Mouse (Mus musculus) gastrocnemius, postnatal 4 days (tissue): ENCODE measurements around the gene Brd1. TPM values are rescaled to one million over a fixed set of nuclear protein-coding genes. Genes with fewer than 3 reads are reported as not detected.
"Not testable (repeated sequence)": the region's sequence is repeated elsewhere in the genome, so short reads cannot be mapped to it uniquely, and the experiment has no call there.

Source experiments
- DNase-seq, 2 experiments: peaks; one replicate each; pipeline ENCODE4 v3.0.0; 2021 to 2022; ENCODE audit warnings: low spot score in 2 of 2, mixed read lengths in 2 of 2
- total RNA-seq, 2 experiments: library from RNA; stranded (reverse); gene quantifications; 2 replicates each; pipeline ENCODE4 v1.2.3; 2021

The Brd1 gene
- total RNA-seq, 2 experiments from 2014 or later = 39.5 to 44.5 TPM

- DNase-seq = no peak
Measured at GRCm38 (mm10) chr15:88732405-88733020, 1.5 kb downstream of the Brd1 start.

GRCm38 (mm10) chr15:88730717-88731116 lies 3.3 kb downstream of the Brd1 start:
- no peak for DNase-seq

GRCm38 (mm10) chr15:88727204-88727603 lies 6.8 kb downstream of the Brd1 start:
- no peak for DNase-seq

GRCm38 (mm10) chr15:88725036-88725435 lies 9.0 kb downstream of the Brd1 start:
- no peak for DNase-seq

GRCm38 (mm10) chr15:88724311-88724710 lies 9.7 kb downstream of the Brd1 start:
- no peak for DNase-seq

GRCm38 (mm10) chr15:88723205-88723604 lies 10.8 kb downstream of the Brd1 start:
- DNase-seq = no peak

- DNase-seq = no peak
Measured at GRCm38 (mm10) chr15:88717239-88717638, 16.8 kb downstream of the Brd1 start.

GRCm38 (mm10) chr15:88716350-88716749 lies 17.7 kb downstream of the Brd1 start:
- no peak for DNase-seq

GRCm38 (mm10) chr15:88714021-88714589 lies 19.9 kb downstream of the Brd1 start:
- no peak for DNase-seq

- no peak for DNase-seq
Measured at GRCm38 (mm10) chr15:88712501-88712900, 21.5 kb downstream of the Brd1 start.

GRCm38 (mm10) chr15:88709878-88710277 lies 24.2 kb downstream of the Brd1 start:
- no peak for DNase-seq

GRCm38 (mm10) chr15:88708657-88709511 lies 25.1 kb downstream of the Brd1 start:
- DNase-seq = no peak

GRCm38 (mm10) chr15:88708204-88708603 lies 25.8 kb downstream of the Brd1 start:
- DNase-seq = no peak

- DNase-seq = not testable (repeated sequence)
Measured at GRCm38 (mm10) chr15:88706987-88707386, 27.0 kb downstream of the Brd1 start.

- no peak for DNase-seq
Measured at GRCm38 (mm10) chr15:88706320-88706719, 27.7 kb downstream of the Brd1 start.

GRCm38 (mm10) chr15:88704284-88704683 lies 29.7 kb downstream of the Brd1 start:
- DNase-seq = no peak

- no peak for DNase-seq
Measured at GRCm38 (mm10) chr15:88702501-88702900, 31.5 kb downstream of the Brd1 start.

- DNase-seq = no peak
Measured at GRCm38 (mm10) chr15:88700759-88701158, 33.3 kb downstream of the Brd1 start.

GRCm38 (mm10) chr15:88699508-88699907 lies 34.5 kb downstream of the Brd1 start:
- no peak for DNase-seq

GRCm38 (mm10) chr15:88697586-88697985 lies 36.4 kb downstream of the Brd1 start:
- no peak for DNase-seq

GRCm38 (mm10) chr15:88696055-88696454 lies 38.0 kb downstream of the Brd1 start:
- no peak for DNase-seq

GRCm38 (mm10) chr15:88694033-88694432 lies 40.0 kb downstream of the Brd1 start:
- no peak for DNase-seq
